Mouse (Mus musculus): ENCODE measurements around the gene C130032M10Rik. TPM values are rescaled to one million over a fixed set of nuclear protein-coding genes. Genes with fewer than 3 reads are reported as not detected.

The C130032M10Rik gene
- total and polyA plus RNA-seq, 2 experiments from 2014 or later: not detected

GRCm38 (mm10) chr9:114556276-114556855, 40.9 kb downstream of the C130032M10Rik start:
- H3K27ac ChIP-seq: no peak overlapping the region
- H3K36me3 ChIP-seq (ENCODE audit: insufficient read depth, low read length): no peaks in the 10 kb centered on the region
- peaks cover 34% of the 10 kb centered on the region for H3K27me3 ChIP-seq (ENCODE audit: insufficient read depth, low read length)
- 47% methylated on average over 10 of the region's 10 CpGs for WGBS
- H3K4me1 ChIP-seq (ENCODE audit: insufficient read depth, low read length): 0 out of 2 replicates have a peak, but pooled peaks cover 3% of the 10 kb centered on the region
- H3K4me2 ChIP-seq (ENCODE audit: low read depth, low read length): no peak overlapping the region
- H3K9ac ChIP-seq (replicated peaks; ENCODE audit: low read length): no peak overlapping the region
- ATAC-seq: no peak
- no peaks in the 10 kb centered on the region for H3K9me3 ChIP-seq (ENCODE audit: low read length)
- no peak overlapping the region for H3K4me3 ChIP-seq (ENCODE audit: low read length)
- TF ChIP-seq CTCF (IDR thresholded peaks at IDR 0.05; ENCODE audit: low read depth): no peak
- no peak for DNase-seq (ENCODE audit: low spot score)

DNA sequence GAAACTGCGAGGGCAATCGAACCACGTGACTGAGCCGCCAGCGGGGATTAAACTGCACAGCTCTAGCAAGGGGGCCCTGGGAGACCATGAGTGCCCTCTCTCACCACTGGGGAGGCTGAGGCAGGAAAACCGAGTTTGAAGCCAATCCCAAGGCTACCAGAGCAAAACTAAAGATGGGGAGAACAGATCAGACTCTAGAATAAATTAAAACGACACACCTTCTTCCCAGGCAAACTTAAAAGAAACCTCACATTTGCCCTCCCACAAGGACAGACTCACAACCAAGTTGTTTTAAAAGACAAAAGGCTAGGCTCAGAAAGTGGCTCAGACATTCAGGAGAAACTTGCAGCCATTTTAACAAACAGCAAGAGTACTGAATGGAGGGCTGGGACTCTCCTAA, 41.6 kb downstream of the C130032M10Rik start:
- DNase-seq (ENCODE audit: low spot score) (no peak), ATAC-seq (no peak)
- H3K27ac ChIP-seq: no peak overlapping the region
- no peak overlapping the region for H3K4me2 ChIP-seq (ENCODE audit: low read depth, low read length)
- H3K4me1 ChIP-seq (ENCODE audit: insufficient read depth, low read length): 0 out of 2 replicates have a peak, but pooled peaks cover 3% of the 10 kb centered on the region
- H3K36me3 ChIP-seq (ENCODE audit: insufficient read depth, low read length): no peaks in the 10 kb centered on the region
- H3K27me3 ChIP-seq (ENCODE audit: insufficient read depth, low read length): peaks cover 42% of the 10 kb centered on the region
- H3K4me3 ChIP-seq (ENCODE audit: low read length): no peak overlapping the region
- no peak overlapping the region for H3K9ac ChIP-seq (replicated peaks; ENCODE audit: low read length)
- WGBS: 30% methylated on average over 7 of the region's 7 CpGs
- TF ChIP-seq CTCF (IDR thresholded peaks at IDR 0.05; ENCODE audit: low read depth): no peak
- no peaks in the 10 kb centered on the region for H3K9me3 ChIP-seq (ENCODE audit: low read length)

DNA sequence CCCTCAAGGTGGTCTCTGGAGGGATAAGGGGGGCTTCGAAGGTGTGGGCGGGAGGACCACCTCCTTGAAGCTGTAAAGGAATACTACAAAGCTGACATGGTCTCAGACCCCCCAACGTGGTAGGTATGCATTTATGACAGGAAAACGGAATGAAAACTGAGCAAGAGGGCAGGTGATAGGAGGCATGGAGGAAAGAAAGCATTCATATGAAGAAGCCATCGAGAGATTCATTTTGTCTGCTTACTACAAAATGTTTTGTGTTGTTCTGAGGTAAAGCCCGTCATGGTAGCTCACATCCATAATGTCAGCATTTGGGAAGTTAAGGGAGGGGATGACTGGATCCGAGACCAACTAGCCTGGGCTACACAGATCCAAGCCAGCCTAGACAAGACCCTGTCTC, 44.6 kb downstream of the C130032M10Rik start:
- WGBS: 24% methylated on average over 7 of the region's 7 CpGs
- TF ChIP-seq CTCF (IDR thresholded peaks at IDR 0.05; ENCODE audit: low read depth): no peak
- H3K4me2 ChIP-seq (ENCODE audit: low read depth, low read length): no peak overlapping the region
- no peaks in the 10 kb centered on the region for H3K36me3 ChIP-seq (ENCODE audit: insufficient read depth, low read length)
- no peak overlapping the region for H3K27ac ChIP-seq
- no peak overlapping the region for H3K9ac ChIP-seq (replicated peaks; ENCODE audit: low read length)
- DNase-seq (ENCODE audit: low spot score) (no peak), ATAC-seq (no peak)
- no peak overlapping the region for H3K4me3 ChIP-seq (ENCODE audit: low read length)
- H3K4me1 ChIP-seq (ENCODE audit: insufficient read depth, low read length): no peaks in the 10 kb centered on the region; the same call in 1 of the 2 replicates
- H3K27me3 ChIP-seq (ENCODE audit: insufficient read depth, low read length): peaks cover 65% of the 10 kb centered on the region
- no peaks in the 10 kb centered on the region for H3K9me3 ChIP-seq (ENCODE audit: low read length)

GRCm38 (mm10) chr9:114560771-114561670, 45.5 kb downstream of the C130032M10Rik start:
- H3K9ac ChIP-seq (replicated peaks; ENCODE audit: low read length): no peak overlapping the region
- DNase-seq (ENCODE audit: low spot score): no peak
- H3K36me3 ChIP-seq (ENCODE audit: insufficient read depth, low read length): no peaks in the 10 kb centered on the region
- H3K4me1 ChIP-seq (ENCODE audit: insufficient read depth, low read length): no peaks in the 10 kb centered on the region; the same call in 1 of the 2 replicates
- peaks cover 65% of the 10 kb centered on the region for H3K27me3 ChIP-seq (ENCODE audit: insufficient read depth, low read length)
- H3K27ac ChIP-seq: no peak overlapping the region
- peak overlapping the region; percentile 70 for H3K4me2 ChIP-seq (ENCODE audit: low read depth, low read length)
- no peak for TF ChIP-seq CTCF (IDR thresholded peaks at IDR 0.05; ENCODE audit: low read depth)
- H3K4me3 ChIP-seq (ENCODE audit: low read length): peak overlapping the region; percentile 10
- no peak for ATAC-seq
- H3K9me3 ChIP-seq (ENCODE audit: low read length): no peaks in the 10 kb centered on the region
- 5% methylated on average over 36 of the region's 36 CpGs for WGBS

- ATAC-seq (no peak), DNase-seq (ENCODE audit: low spot score) (no peak)
- Histone ChIP-seq H3K36me3 (ENCODE audit: insufficient read depth, low read length) (no peaks in the 10 kb centered on the region), H3K4me3 (ENCODE audit: low read length) (peak overlapping the region; percentile 10), H3K4me1 (ENCODE audit: insufficient read depth, low read length) (no peaks in the 10 kb centered on the region; the same call in 1 of the 2 replicates), H3K9me3 (ENCODE audit: low read length) (no peaks in the 10 kb centered on the region), H3K27ac (no peak overlapping the region), H3K4me2 (ENCODE audit: low read depth, low read length) (peak overlapping the region; percentile 70), H3K9ac (replicated peaks; ENCODE audit: low read length) (no peak overlapping the region), H3K27me3 (ENCODE audit: insufficient read depth, low read length) (peaks cover 65% of the 10 kb centered on the region)
- no peak for TF ChIP-seq CTCF (IDR thresholded peaks at IDR 0.05; ENCODE audit: low read depth)
- 3% methylated on average over 12 of the region's 12 CpGs for WGBS
Measured at GRCm38 (mm10) chr9:114561671-114561971, 46.1 kb downstream of the C130032M10Rik start.

DNA sequence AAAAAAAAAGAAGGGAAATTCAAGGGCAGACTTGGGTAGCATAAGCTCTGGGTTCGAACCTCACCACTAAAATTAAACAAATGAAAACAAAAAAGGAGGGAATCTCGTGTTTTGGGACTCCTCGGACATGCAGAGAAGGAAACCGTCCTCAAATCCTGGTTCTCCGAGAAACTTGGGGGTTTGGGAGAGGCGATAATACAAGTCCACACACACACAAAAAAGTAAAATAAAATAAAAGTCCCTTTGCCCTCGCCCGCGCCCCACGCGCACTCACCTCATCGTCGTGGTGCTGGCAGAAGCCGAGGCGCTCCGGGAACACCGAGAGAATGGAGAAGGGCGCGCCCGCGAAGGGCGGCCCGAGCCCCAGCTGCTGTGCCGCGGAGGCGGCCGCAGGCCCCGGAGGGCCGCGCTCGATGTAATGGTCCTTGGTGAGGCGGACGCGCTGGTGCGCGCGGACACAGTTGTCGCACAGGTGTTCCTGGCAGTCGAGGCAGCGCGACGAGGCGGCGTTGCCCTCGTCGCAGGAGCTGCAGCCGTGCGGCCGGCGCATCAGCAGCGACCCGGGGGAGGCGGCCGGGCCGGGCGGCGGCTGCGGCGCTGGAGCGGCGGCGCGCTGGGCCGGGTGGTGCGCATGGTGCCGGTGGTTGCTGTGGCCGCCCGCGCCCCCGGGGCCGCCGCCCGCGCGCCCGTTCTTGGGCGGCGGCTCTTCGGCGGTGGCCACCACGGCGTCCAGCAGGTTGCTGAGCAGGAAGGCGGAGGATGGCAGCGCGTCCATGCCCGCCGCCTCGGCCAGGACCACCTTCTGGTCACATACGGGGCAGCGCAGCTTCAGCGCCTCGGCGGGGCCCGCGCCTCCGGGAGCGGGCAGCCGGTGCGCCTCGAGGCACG, 46.8 kb downstream of the C130032M10Rik start:
- ATAC-seq: no peak
- peaks cover 65% of the 10 kb centered on the region for H3K27me3 ChIP-seq (ENCODE audit: insufficient read depth, low read length)
- H3K4me2 ChIP-seq (ENCODE audit: low read depth, low read length): peak overlapping the region; percentile 70
- 2% methylated on average over 70 of the region's 101 CpGs for WGBS
- TF ChIP-seq CTCF (IDR thresholded peaks at IDR 0.05; ENCODE audit: low read depth): no peak
- no peaks in the 10 kb centered on the region for H3K36me3 ChIP-seq (ENCODE audit: insufficient read depth, low read length)
- H3K4me1 ChIP-seq (ENCODE audit: insufficient read depth, low read length): no peaks in the 10 kb centered on the region; the same call in 1 of the 2 replicates
- no peak overlapping the region for H3K9ac ChIP-seq (replicated peaks; ENCODE audit: low read length)
- no peak overlapping the region for H3K27ac ChIP-seq
- H3K9me3 ChIP-seq (ENCODE audit: low read length): no peaks in the 10 kb centered on the region
- no peak for DNase-seq (ENCODE audit: low spot score)
- H3K4me3 ChIP-seq (ENCODE audit: low read length): peak overlapping the region; percentile 48

Measured in hindbrain, postnatal 0 days (tissue).